Mouse (Mus musculus) urinary bladder, postnatal 10 days (tissue): ENCODE measurements around the gene Acoxl.

Experiments
- DNase-seq: peaks from one replicate; pipeline ENCODE4 v3.0.0; 2022; ENCODE audit warnings: low spot score

The Acoxl gene

GRCm38 (mm10) chr2:128034066-128034665 is 195.5 kb downstream of the Acoxl start:
- no peak for DNase-seq

- no peak for DNase-seq
Measured at GRCm38 (mm10) chr2:128038259-128038890, 199.7 kb downstream of the Acoxl start.

GRCm38 (mm10) chr2:128041066-128041750 is 202.5 kb downstream of the Acoxl start:
- DNase-seq: no peak

- DNase-seq: no peak
Measured at GRCm38 (mm10) chr2:128046454-128046853, 207.8 kb downstream of the Acoxl start.

GRCm38 (mm10) chr2:128054905-128055304 is 216.2 kb downstream of the Acoxl start:
- no peak for DNase-seq

- no peak for DNase-seq
Measured at GRCm38 (mm10) chr2:128057872-128058271, 219.2 kb downstream of the Acoxl start.

- DNase-seq: no peak
Measured at GRCm38 (mm10) chr2:128058627-128059026, 220.0 kb downstream of the Acoxl start.

- DNase-seq: no peak
Measured at GRCm38 (mm10) chr2:128060213-128060612, 221.5 kb downstream of the Acoxl start.

- DNase-seq: no peak
Measured at GRCm38 (mm10) chr2:128060680-128061287, 222.1 kb downstream of the Acoxl start.

- DNase-seq: no peak
Measured at GRCm38 (mm10) chr2:128061491-128061890, 222.8 kb downstream of the Acoxl start.

GRCm38 (mm10) chr2:128062756-128063155 is 224.1 kb downstream of the Acoxl start:
- DNase-seq: no peak

GRCm38 (mm10) chr2:128065013-128065412 is 226.3 kb downstream of the Acoxl start:
- DNase-seq: no peak

GRCm38 (mm10) chr2:128065576-128065975 is 226.9 kb downstream of the Acoxl start:
- no peak for DNase-seq

GRCm38 (mm10) chr2:128067162-128067561 is 228.5 kb downstream of the Acoxl start:
- DNase-seq: no peak

GRCm38 (mm10) chr2:128067596-128067995 is 228.9 kb downstream of the Acoxl start:
- DNase-seq: no peak

GRCm38 (mm10) chr2:128068176-128068575 is 229.5 kb downstream of the Acoxl start:
- no peak for DNase-seq

GRCm38 (mm10) chr2:128069025-128069424 is 230.3 kb downstream of the Acoxl start:
- no peak for DNase-seq

GRCm38 (mm10) chr2:128071791-128072190 is 233.1 kb downstream of the Acoxl start:
- no peak for DNase-seq

- DNase-seq: no peak
Measured at GRCm38 (mm10) chr2:128072944-128073343, 234.3 kb downstream of the Acoxl start.

GRCm38 (mm10) chr2:128073603-128074002 is 234.9 kb downstream of the Acoxl start:
- no peak for DNase-seq

GRCm38 (mm10) chr2:128076936-128077335 is 238.3 kb downstream of the Acoxl start:
- DNase-seq: no peak

- no peak for DNase-seq
Measured at GRCm38 (mm10) chr2:128078859-128079258, 240.2 kb downstream of the Acoxl start.

- no peak for DNase-seq
Measured at GRCm38 (mm10) chr2:128079316-128079715, 240.6 kb downstream of the Acoxl start.
